Mouse (Mus musculus) heart, postnatal 14 days (tissue): Measurements from ENCODE around the gene Psmd1. TPM values are rescaled to one million over a fixed set of nuclear protein-coding genes. Genes with fewer than 3 reads are reported as not detected.

Source experiments
- DNase-seq, 2 experiments: peaks; one replicate each; pipeline ENCODE4 v3.0.0; 2021 to 2022
- intact Hi-C: fragments of 180-260 bp; cut with DNase I; formaldehyde crosslinking; loops from one replicate; pipeline ENCODE4 v1.15.1; 2025
- total RNA-seq, 2 experiments: library from RNA; stranded (reverse); gene quantifications; 2 replicates each; pipeline ENCODE4 v1.2.3; 2021

Gene Psmd1
- total RNA-seq, 2 experiments from 2014 or later = 98.5 to 105 TPM

- intact Hi-C loops = no loop called here
- peak; percentile 92 to 94 for DNase-seq
These were observed 90.1 kb downstream of the Psmd1 start, which contains the start of gene Armc9 for GRCm38 (mm10) chr1:86154133-86154823. Gene Armc9, plus strand, starts transcription at chr1:86154780.

- DNase-seq = no peak
- intact Hi-C loops = no loop called here
These were observed 90.6 kb downstream of the Psmd1 start for GRCm38 (mm10) chr1:86154824-86155164.

GRCm38 (mm10) chr1:86156075-86156474 is 91.9 kb downstream of the Psmd1 start:
- DNase-seq = no peak
- intact Hi-C loops = no loop called here

GRCm38 (mm10) chr1:86156595-86156994 is 92.4 kb downstream of the Psmd1 start:
- no peak for DNase-seq
- intact Hi-C loops = no loop called here

- DNase-seq = no peak
- intact Hi-C loops = no loop called here
These were observed 95.9 kb downstream of the Psmd1 start for GRCm38 (mm10) chr1:86160059-86160458.

- intact Hi-C loops = no loop called here
- no peak for DNase-seq
These were observed 96.3 kb downstream of the Psmd1 start for GRCm38 (mm10) chr1:86160479-86160878.

- intact Hi-C loops = no loop called here
- no peak for DNase-seq
These were observed 96.9 kb downstream of the Psmd1 start for GRCm38 (mm10) chr1:86161061-86161460.

GRCm38 (mm10) chr1:86174602-86175001 is 110.4 kb downstream of the Psmd1 start:
- intact Hi-C loops = no loop called here
- no peak for DNase-seq

- intact Hi-C loops = no loop called here
- no peak for DNase-seq
These were observed 111.9 kb downstream of the Psmd1 start for GRCm38 (mm10) chr1:86176066-86176465.

- DNase-seq = peak; percentile 82 to 87
- intact Hi-C loops = loop anchor here (1.0 kb wide), 1 partner anchor 161 kb away; no protein-coding TSS in a partner anchor
These were observed 114.5 kb downstream of the Psmd1 start for GRCm38 (mm10) chr1:86178462-86179253.

- intact Hi-C loops = no loop called here
- no peak for DNase-seq
These were observed 118.0 kb downstream of the Psmd1 start for GRCm38 (mm10) chr1:86182004-86182709.

GRCm38 (mm10) chr1:86183577-86184263 is 119.5 kb downstream of the Psmd1 start:
- no peak for DNase-seq
- intact Hi-C loops = no loop called here

GRCm38 (mm10) chr1:86186762-86187161 is 122.6 kb downstream of the Psmd1 start:
- intact Hi-C loops = no loop called here
- no peak for DNase-seq

GRCm38 (mm10) chr1:86187856-86188255 is 123.7 kb downstream of the Psmd1 start:
- DNase-seq = no peak
- intact Hi-C loops = no loop called here

- intact Hi-C loops = no loop called here
- no peak for DNase-seq
These were observed 124.1 kb downstream of the Psmd1 start for GRCm38 (mm10) chr1:86188271-86188670.

Other genes starting within 250 kb of the Psmd1 start
- gene Itm2c, start 170.1 kb upstream of the Psmd1 start, total RNA-seq = 10 to 100 TPM; 87.2 to 93.8 TPM
- gene 4933407L21Rik, start 135.9 kb upstream of the Psmd1 start, total RNA-seq = not detected
- not detected for gene Gpr55, start 103.4 kb upstream of the Psmd1 start, total RNA-seq
- gene Spata3, start 47.6 kb upstream of the Psmd1 start, total RNA-seq = not detected
- gene 2810459M11Rik, start 18.5 kb upstream of the Psmd1 start, total RNA-seq = not detected
- under 1 TPM in 1 of 2 experiments, not detected in 1; 0.20 TPM for gene Htr2b, start 47.6 kb downstream of the Psmd1 start, total RNA-seq
- 1 to 10 TPM; 1.7 to 2.8 TPM for gene Gm21972, start 69.2 kb downstream of the Psmd1 start, total RNA-seq
- gene Armc9, start 90.4 kb downstream of the Psmd1 start, total RNA-seq = 1 to 10 TPM; 2.9 to 3.3 TPM
- under 1 TPM; 0.54 to 0.57 TPM for gene B3gnt7, start 238.4 kb downstream of the Psmd1 start, total RNA-seq